Mouse (Mus musculus): ENCODE results near the gene Themis.

The Themis gene

GRCm38 (mm10) chr10:28668261-28668660 lies at the start of gene Themis:
Gene Themis (plus strand): TSS chr10:28668360.
- in situ Hi-C loops (cut with MboI; ENCODE audit: unreplicated experiment in 2 of 2), result no loop called here

DNA sequence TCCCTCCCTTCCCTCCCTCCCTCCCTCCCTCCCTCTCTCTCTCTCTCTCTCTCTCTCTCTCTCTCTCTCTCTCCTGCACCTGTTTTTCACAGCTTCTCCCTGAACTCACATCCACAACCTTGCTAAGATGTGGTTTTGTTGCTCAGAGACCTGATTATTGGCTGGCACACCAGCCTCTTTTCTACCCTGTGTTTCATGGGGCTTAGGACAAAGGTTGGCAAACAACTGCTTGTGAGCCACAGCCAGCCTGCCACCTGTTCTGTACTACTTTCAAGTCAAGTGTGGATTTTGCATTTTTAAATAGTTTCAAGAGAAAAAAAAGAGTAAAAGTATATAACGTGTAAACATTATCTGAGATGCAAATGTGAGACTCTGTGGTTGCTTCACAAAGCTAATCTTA lies 48.7 kb upstream of the Themis start:
- in situ Hi-C loops (cut with MboI; ENCODE audit: unreplicated experiment in 2 of 2), result no loop called here

GRCm38 (mm10) chr10:28636096-28636495 lies 32.1 kb upstream of the Themis start:
- in situ Hi-C loops (cut with MboI; ENCODE audit: unreplicated experiment in 2 of 2), result no loop called here

GRCm38 (mm10) chr10:28641887-28642286 lies 26.3 kb upstream of the Themis start:
- in situ Hi-C loops (cut with MboI; ENCODE audit: unreplicated experiment in 2 of 2), result no loop called here

- in situ Hi-C loops (cut with MboI; ENCODE audit: unreplicated experiment in 2 of 2), result no loop called here
Measured at GRCm38 (mm10) chr10:28647855-28648254, 20.3 kb upstream of the Themis start.

DNA sequence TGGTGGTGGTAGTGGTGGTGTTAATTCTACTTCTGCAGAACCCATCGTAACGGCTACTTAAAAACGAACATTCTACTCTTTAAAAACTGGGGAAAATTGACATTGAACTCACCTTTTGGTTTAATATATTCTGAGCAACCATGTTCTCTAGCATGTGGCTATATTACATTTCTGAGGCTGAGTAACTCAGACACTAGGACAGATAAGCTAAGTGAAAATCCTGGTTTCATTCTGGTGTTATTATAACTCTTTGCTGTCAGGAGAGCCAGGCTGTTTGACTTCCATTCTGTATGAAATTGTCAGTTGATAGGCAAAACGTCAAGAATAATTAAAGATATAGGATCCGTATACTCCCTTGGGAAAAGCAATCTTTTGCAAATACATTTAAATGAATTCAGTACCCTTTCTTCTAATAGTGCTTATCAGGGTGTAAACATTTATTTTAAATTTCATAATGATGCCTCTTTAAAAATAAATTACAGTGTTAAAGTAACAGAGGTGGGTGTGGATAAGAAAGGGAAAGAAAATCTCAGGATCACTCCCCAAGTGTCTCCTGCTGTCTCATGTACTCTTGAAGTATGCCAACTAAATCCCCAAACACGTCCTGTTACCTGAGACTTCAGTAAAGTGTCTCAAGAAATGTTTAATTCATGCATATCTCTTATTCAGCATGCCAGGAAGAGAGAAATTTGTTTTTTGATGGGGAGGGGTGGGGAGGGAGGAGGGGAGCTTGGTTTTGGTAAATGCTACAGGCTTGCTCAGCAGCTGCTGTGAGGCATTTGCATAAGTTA lies 18.9 kb upstream of the Themis start:
- in situ Hi-C loops (cut with MboI; ENCODE audit: unreplicated experiment in 2 of 2), result no loop called here

- in situ Hi-C loops (cut with MboI; ENCODE audit: unreplicated experiment in 2 of 2), result no loop called here
Measured at GRCm38 (mm10) chr10:28649900-28650160, 18.3 kb upstream of the Themis start.

- in situ Hi-C loops (cut with MboI; ENCODE audit: unreplicated experiment in 2 of 2), result no loop called here
Measured at GRCm38 (mm10) chr10:28651910-28652309, 16.2 kb upstream of the Themis start.

DNA sequence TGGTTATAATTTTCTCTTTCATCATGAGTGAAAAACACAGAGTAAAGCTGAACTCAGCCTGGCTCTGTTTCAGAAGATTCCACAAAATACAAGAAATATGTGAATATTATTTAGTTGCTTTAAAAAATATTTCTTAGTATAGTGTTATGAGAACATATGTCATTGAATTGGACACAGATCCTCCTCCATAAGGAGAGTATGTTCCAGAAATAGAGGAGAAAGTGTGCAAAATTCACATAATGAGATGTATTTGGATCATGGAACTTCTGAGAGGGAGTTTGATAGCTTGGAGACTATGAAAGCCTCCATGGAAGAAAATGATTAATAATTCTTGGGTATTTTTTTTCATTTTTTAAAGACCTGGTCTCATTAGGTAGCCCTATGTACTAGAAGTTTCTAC lies 13.4 kb upstream of the Themis start:
- in situ Hi-C loops (cut with MboI; ENCODE audit: unreplicated experiment in 2 of 2), result no loop called here

- in situ Hi-C loops (cut with MboI; ENCODE audit: unreplicated experiment in 2 of 2), result no loop called here
Measured at GRCm38 (mm10) chr10:28665141-28665540, 3.0 kb upstream of the Themis start.

DNA sequence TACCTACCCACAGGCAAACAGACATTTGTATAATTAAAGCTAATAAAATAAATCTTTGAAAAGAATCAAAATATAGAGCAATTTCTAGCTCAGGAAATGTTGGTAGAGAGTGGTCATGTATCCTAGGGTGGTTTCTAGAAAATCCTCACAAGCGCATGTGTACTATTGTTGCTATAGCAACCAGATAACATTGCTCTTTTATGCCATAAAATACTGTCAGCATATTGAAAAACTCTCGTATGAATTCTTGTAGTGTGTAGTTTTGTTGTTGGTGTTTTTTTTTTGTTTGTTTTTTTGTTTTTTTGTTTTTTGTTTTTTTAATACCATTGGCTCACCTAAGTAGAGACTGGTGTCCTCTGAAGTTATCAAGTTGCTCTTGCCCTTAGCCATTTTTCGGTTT lies 5.8 kb downstream of the Themis start:
- in situ Hi-C loops (cut with MboI; ENCODE audit: unreplicated experiment in 2 of 2), result no loop called here

DNA sequence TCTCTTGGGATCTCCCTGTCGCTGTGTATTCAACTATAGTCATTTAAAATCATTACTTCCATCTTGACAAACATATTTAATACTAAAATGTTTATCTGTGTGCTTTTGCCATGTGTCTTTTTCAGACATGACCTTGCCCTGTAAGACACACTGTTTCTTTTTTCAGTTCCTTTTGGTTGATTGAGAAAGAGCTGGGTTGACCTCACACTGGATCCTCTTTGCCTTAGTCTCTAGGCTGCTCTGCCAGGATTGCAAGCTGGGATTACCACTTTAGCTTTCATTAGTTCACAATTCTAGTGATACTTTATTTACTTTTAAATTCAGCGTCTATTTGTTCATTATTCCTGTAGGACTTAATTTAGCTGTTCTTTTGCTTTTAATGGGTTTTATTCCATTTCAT lies 7.2 kb downstream of the Themis start:
- in situ Hi-C loops (cut with MboI; ENCODE audit: unreplicated experiment in 2 of 2), result no loop called here

DNA sequence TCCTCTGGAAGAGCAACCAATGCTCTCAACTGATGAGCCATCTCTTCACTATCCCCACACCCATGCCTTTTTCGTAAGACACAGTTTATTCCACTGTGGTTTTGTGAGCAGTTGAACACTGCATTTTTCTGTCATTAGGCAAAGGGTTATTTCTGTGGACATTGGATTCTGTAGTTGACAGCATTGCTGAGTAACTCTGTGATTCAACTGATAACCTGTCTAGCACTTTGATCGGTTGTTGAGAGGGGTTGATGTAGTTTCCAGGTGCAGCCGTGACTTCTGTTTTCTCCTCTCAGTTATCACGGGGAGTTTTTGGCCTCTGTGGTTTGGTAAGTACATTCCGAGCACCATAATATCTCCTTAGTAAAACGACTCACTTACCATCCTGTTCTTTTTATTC lies 26.8 kb downstream of the Themis start:
- in situ Hi-C loops (cut with MboI; ENCODE audit: unreplicated experiment in 2 of 2), result no loop called here

DNA sequence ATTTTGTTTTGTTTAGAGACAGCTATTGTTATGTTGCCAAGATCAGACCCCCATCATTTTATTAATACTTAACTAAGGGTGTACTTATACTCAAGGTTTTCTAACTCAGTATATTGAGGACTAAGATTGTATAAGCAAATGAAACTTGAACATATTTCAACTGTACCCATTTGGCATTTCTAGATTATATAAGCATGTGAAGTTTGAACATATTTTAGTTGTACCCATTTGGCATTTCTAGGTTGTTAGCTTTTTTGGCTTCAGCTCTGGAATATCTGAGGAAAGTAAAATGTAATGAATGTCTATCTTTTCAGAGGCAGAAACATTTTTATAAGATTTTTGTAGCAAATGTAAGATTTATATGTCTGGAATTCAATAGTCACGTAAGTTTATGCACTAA lies 27.9 kb downstream of the Themis start:
- in situ Hi-C loops (cut with MboI; ENCODE audit: unreplicated experiment in 2 of 2), result no loop called here

- in situ Hi-C loops (cut with MboI; ENCODE audit: unreplicated experiment in 2 of 2), result no loop called here
Measured at GRCm38 (mm10) chr10:28698175-28698574, 30.0 kb downstream of the Themis start.

GRCm38 (mm10) chr10:28721828-28722227 lies 53.7 kb downstream of the Themis start:
- in situ Hi-C loops (cut with MboI; ENCODE audit: unreplicated experiment in 2 of 2), result no loop called here

- in situ Hi-C loops (cut with MboI; ENCODE audit: unreplicated experiment in 2 of 2), result no loop called here
Measured at GRCm38 (mm10) chr10:28723266-28723665, 55.1 kb downstream of the Themis start.

GRCm38 (mm10) chr10:28730122-28730521 lies 62.0 kb downstream of the Themis start:
- in situ Hi-C loops (cut with MboI; ENCODE audit: unreplicated experiment in 2 of 2), result loop anchor here in 1 of 2 experiments (10.0 kb wide), 1 partner anchor 245 kb away; no protein-coding TSS in a partner anchor

DNA sequence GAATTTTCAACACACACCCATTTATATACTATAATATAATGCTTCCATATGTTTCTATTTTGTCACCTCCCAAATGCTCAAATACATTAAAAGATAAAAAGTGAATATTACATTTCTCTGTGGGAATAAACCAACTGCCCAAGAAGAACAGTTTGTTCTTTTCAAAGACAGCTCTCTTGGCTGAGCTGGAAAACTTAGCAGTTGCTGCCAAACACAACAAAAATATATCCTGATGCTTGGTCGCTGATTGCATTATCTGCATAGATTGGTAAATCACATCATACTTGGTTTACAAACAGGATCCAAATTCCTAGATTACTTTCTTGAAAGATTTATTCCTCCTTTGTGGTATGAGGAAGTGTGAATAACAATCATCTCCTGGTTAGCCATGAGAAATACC lies 69.8 kb downstream of the Themis start:
- in situ Hi-C loops (cut with MboI; ENCODE audit: unreplicated experiment in 2 of 2), result loop anchor here in 1 of 2 experiments (10.0 kb wide), 1 partner anchor 253 kb away; no protein-coding TSS in a partner anchor

- in situ Hi-C loops (cut with MboI; ENCODE audit: unreplicated experiment in 2 of 2), result no loop called here
Measured at GRCm38 (mm10) chr10:28746426-28746825, 78.3 kb downstream of the Themis start.

- in situ Hi-C loops (cut with MboI; ENCODE audit: unreplicated experiment in 2 of 2), result no loop called here
Measured at GRCm38 (mm10) chr10:28753321-28753720, 85.2 kb downstream of the Themis start.

- in situ Hi-C loops (cut with MboI; ENCODE audit: unreplicated experiment in 2 of 2), result no loop called here
Measured at GRCm38 (mm10) chr10:28754927-28755326, 86.8 kb downstream of the Themis start.

All from v-Abl transformed pro-B cells (cell line).